Mouse (Mus musculus) myocyte (in vitro differentiated cells): ENCODE data around the gene Ift140. TPM values are rescaled to one million over a fixed set of nuclear protein-coding genes. Genes with fewer than 3 reads are reported as not detected.

ENCODE experiments used
- H3K27me3 ChIP-seq: one replicate; pipeline ENCODE4 v1.6.1; 2011; ENCODE audit not compliant: control insufficient read depth, insufficient read depth, insufficient read length
- H3K36me3 ChIP-seq: one replicate; pipeline ENCODE4 v1.6.1; 2011; ENCODE audit not compliant: control insufficient read depth, insufficient read depth
- H3K4me2 ChIP-seq: one replicate; pipeline ENCODE4 v1.6.1; 2011; ENCODE audit warnings: low read depth, control low read depth
- H3K4me3 ChIP-seq: one replicate; pipeline ENCODE4 v1.5.1; 2011; ENCODE audit warnings: mild to moderate bottlenecking, control low read depth, moderate library complexity
- H3K79me2 ChIP-seq: one replicate; pipeline ENCODE4 v1.6.1; 2011; ENCODE audit not compliant: control insufficient read depth, insufficient read depth
- H3ac ChIP-seq: one replicate; pipeline ENCODE4 v1.6.1; 2011; ENCODE audit not compliant: control insufficient read depth, insufficient read length
- CEBPB ChIP-seq: IDR thresholded peaks from 2 replicates; pipeline ENCODE4 v1.6.1; 2011; ENCODE audit warnings: mild to moderate bottlenecking, moderate library complexity; ENCODE audit not compliant: poor library complexity, insufficient read depth, severe bottlenecking
- E2F4 ChIP-seq: IDR thresholded peaks from one replicate; pipeline ENCODE4 v1.6.1; 2011; ENCODE audit warnings: mild to moderate bottlenecking, control low read depth, moderate library complexity; ENCODE audit not compliant: insufficient read depth
- MAX ChIP-seq: IDR thresholded peaks from one replicate; pipeline ENCODE4 v1.6.1; 2011; ENCODE audit warnings: low read depth, mild to moderate bottlenecking, control low read depth
- MYOD1 ChIP-seq, 3 experiments: IDR thresholded peaks; one replicate each; pipeline ENCODE4 v1.6.1; 2011; ENCODE audit warnings: control low read depth in 2 of 3, low read depth in 2 of 3, mild to moderate bottlenecking in 2 of 3, moderate library complexity in 1 of 3; ENCODE audit not compliant: insufficient read length in 2 of 3, control insufficient read depth in 1 of 3
- MYOG ChIP-seq, 3 experiments: IDR thresholded peaks; one replicate each; pipeline ENCODE4 v1.6.1; 2011; ENCODE audit warnings: control low read depth in 2 of 3, low read depth in 2 of 3, mild to moderate bottlenecking in 2 of 3; ENCODE audit not compliant: insufficient read length in 2 of 3, control insufficient read depth in 1 of 3, insufficient read depth in 1 of 3
- POLR2A ChIP-seq: IDR thresholded peaks from one replicate; pipeline ENCODE4 v1.6.1; 2011; ENCODE audit warnings: low read depth, mild to moderate bottlenecking, control low read depth, moderate library complexity; ENCODE audit not compliant: insufficient read length
- POLR2AphosphoS2 ChIP-seq: IDR thresholded peaks from one replicate; pipeline ENCODE4 v1.6.1; 2011; ENCODE audit warnings: low read depth, control low read depth; ENCODE audit not compliant: insufficient read length
- REST ChIP-seq: IDR thresholded peaks from one replicate; pipeline ENCODE4 v1.6.1; 2011; ENCODE audit warnings: mild to moderate bottlenecking, control low read depth, moderate library complexity; ENCODE audit not compliant: insufficient read depth, insufficient read length
- SRF ChIP-seq: IDR thresholded peaks from one replicate; pipeline ENCODE4 v1.6.1; 2011; ENCODE audit warnings: low read depth; ENCODE audit not compliant: control insufficient read depth, insufficient read length
- TCF12 ChIP-seq: IDR thresholded peaks from one replicate; pipeline ENCODE4 v1.6.1; 2011; ENCODE audit warnings: mild to moderate bottlenecking, control low read depth; ENCODE audit not compliant: poor library complexity, insufficient read depth, severe bottlenecking
- TCF3 ChIP-seq: IDR thresholded peaks from one replicate; pipeline ENCODE4 v1.6.1; 2011; ENCODE audit warnings: low read depth, control low read depth; ENCODE audit not compliant: insufficient read length
- USF1 ChIP-seq: IDR thresholded peaks from one replicate; pipeline ENCODE4 v1.6.1; 2011; ENCODE audit warnings: low read depth, mild to moderate bottlenecking, control low read depth, moderate library complexity
- polyA plus RNA-seq: library from polyadenylated mRNA; unstranded; fragments of >200 nt; fragmentation: generic; extraction: Trizol; gene quantifications from one replicate; pipeline ENCODE4 v1.2.1, GENCODE M21; 2012; ENCODE audit warnings: missing spikeins

Ift140 gene
- polyA plus RNA-seq, 1 experiment = 8.9 TPM

GRCm38 (mm10) chr17:25063261-25063660 is 47.4 kb downstream of the Ift140 start:
- TF ChIP-seq TCF3 = no peak
- TF ChIP-seq MAX = no peak
- TF ChIP-seq TCF12 = no peak
- no peak for TF ChIP-seq CEBPB
- no peak for TF ChIP-seq POLR2A
- TF ChIP-seq E2F4 = no peak
- TF ChIP-seq MYOG (IDR thresholded peaks at IDR 0.05; ENCODE audit: control insufficient read depth in 1 of 3, insufficient read depth in 1 of 3, insufficient read length in 2 of 3, low read depth in 2 of 3) = no peak
- TF ChIP-seq MYOD1 (IDR thresholded peaks at IDR 0.05; ENCODE audit: control insufficient read depth in 1 of 3, insufficient read length in 2 of 3, low read depth in 2 of 3) = no peak
- no peak for TF ChIP-seq REST
- TF ChIP-seq USF1 = no peak
- no peak for TF ChIP-seq SRF
- TF ChIP-seq POLR2AphosphoS2 = no peak
- Histone ChIP-seq H3K36me3 (no peaks in the 10 kb centered on the region), H3K4me2 (no peak overlapping the region), H3K4me3 (no peak overlapping the region), H3K27me3 (no peaks in the 10 kb centered on the region), H3K79me2 (no peaks in the 10 kb centered on the region), H3ac (no peak overlapping the region)

- TF ChIP-seq E2F4 (no peak), SRF (no peak), MYOG (IDR thresholded peaks at IDR 0.05; ENCODE audit: control insufficient read depth in 1 of 3, insufficient read depth in 1 of 3, insufficient read length in 2 of 3, low read depth in 2 of 3) (no peak), POLR2A (no peak), MYOD1 (IDR thresholded peaks at IDR 0.05; ENCODE audit: control insufficient read depth in 1 of 3, insufficient read length in 2 of 3, low read depth in 2 of 3) (no peak), TCF3 (no peak), CEBPB (no peak), POLR2AphosphoS2 (no peak), TCF12 (no peak), REST (no peak), MAX (no peak), USF1 (no peak)
- no peak overlapping the region for H3K4me3 ChIP-seq
- H3K79me2 ChIP-seq = no peaks in the 10 kb centered on the region
- H3K27me3 ChIP-seq = no peaks in the 10 kb centered on the region
- no peaks in the 10 kb centered on the region for H3K36me3 ChIP-seq
- no peak overlapping the region for H3K4me2 ChIP-seq
- no peak overlapping the region for H3ac ChIP-seq
These were observed 48.0 kb downstream of the Ift140 start for GRCm38 (mm10) chr17:25063872-25064271.

GRCm38 (mm10) chr17:25064351-25064750 is 48.5 kb downstream of the Ift140 start:
- TF ChIP-seq MYOD1 (IDR thresholded peaks at IDR 0.05; ENCODE audit: control insufficient read depth in 1 of 3, insufficient read length in 2 of 3, low read depth in 2 of 3) = no peak
- TF ChIP-seq MYOG (IDR thresholded peaks at IDR 0.05; ENCODE audit: control insufficient read depth in 1 of 3, insufficient read depth in 1 of 3, insufficient read length in 2 of 3, low read depth in 2 of 3) = no peak
- TF ChIP-seq USF1 = no peak
- TF ChIP-seq TCF3 = no peak
- TF ChIP-seq CEBPB = no peak
- TF ChIP-seq POLR2AphosphoS2 = no peak
- Histone ChIP-seq H3K4me2 (no peak overlapping the region), H3K79me2 (no peaks in the 10 kb centered on the region), H3ac (no peak overlapping the region), H3K27me3 (no peaks in the 10 kb centered on the region), H3K36me3 (no peaks in the 10 kb centered on the region), H3K4me3 (no peak overlapping the region)

- Histone ChIP-seq H3ac (no peak overlapping the region), H3K36me3 (no peaks in the 10 kb centered on the region), H3K27me3 (no peaks in the 10 kb centered on the region), H3K4me3 (no peak overlapping the region), H3K4me2 (no peak overlapping the region), H3K79me2 (no peaks in the 10 kb centered on the region)
- TF ChIP-seq E2F4 (no peak), REST (no peak), TCF3 (no peak), MYOG (IDR thresholded peaks at IDR 0.05; ENCODE audit: control insufficient read depth in 1 of 3, insufficient read depth in 1 of 3, insufficient read length in 2 of 3, low read depth in 2 of 3) (no peak), CEBPB (no peak), TCF12 (no peak), POLR2A (no peak), USF1 (no peak), MYOD1 (IDR thresholded peaks at IDR 0.05; ENCODE audit: control insufficient read depth in 1 of 3, insufficient read length in 2 of 3, low read depth in 2 of 3) (no peak), SRF (no peak), POLR2AphosphoS2 (no peak), MAX (no peak)
These were observed 49.3 kb downstream of the Ift140 start for GRCm38 (mm10) chr17:25065189-25065588.
